Mouse (Mus musculus) naive thymus-derived CD4-positive, alpha-beta T cell, adult 2 months (primary cell): ENCODE results near the gene Tmem140.

Source experiments
- DNase-seq: peaks from one replicate; pipeline ENCODE4 v3.0.0-alpha.2; 2011; ENCODE audit warnings: low read depth

The Tmem140 gene

GRCm38 (mm10) chr6:34875966-34876834, 13.3 kb downstream of the Tmem140 start:
- DNase-seq = peak; percentile 70

- DNase-seq = no peak
These were observed 13.8 kb downstream of the Tmem140 start for GRCm38 (mm10) chr6:34876835-34877156.

- peak; percentile 95 for DNase-seq
These were observed 14.8 kb downstream of the Tmem140 start, which contains the start of gene Cyren for GRCm38 (mm10) chr6:34877509-34878321. Gene Cyren (minus strand): TSS chr6:34878060.

GRCm38 (mm10) chr6:34879101-34879740, 16.3 kb downstream of the Tmem140 start:
- DNase-seq = no peak

GRCm38 (mm10) chr6:34879911-34880475, 17.0 kb downstream of the Tmem140 start:
- peak; percentile 67 for DNase-seq

- DNase-seq = no peak
These were observed 21.8 kb downstream of the Tmem140 start for GRCm38 (mm10) chr6:34884724-34885123.

- DNase-seq = no peak
These were observed 24.3 kb downstream of the Tmem140 start for GRCm38 (mm10) chr6:34887131-34887850.

GRCm38 (mm10) chr6:34889185-34889584, 26.2 kb downstream of the Tmem140 start:
- DNase-seq = no peak

GRCm38 (mm10) chr6:34895569-34895968, 32.6 kb downstream of the Tmem140 start:
- no peak for DNase-seq

GRCm38 (mm10) chr6:34896168-34896780, 33.3 kb downstream of the Tmem140 start:
- no peak for DNase-seq

- no peak for DNase-seq
These were observed 36.2 kb downstream of the Tmem140 start for GRCm38 (mm10) chr6:34899127-34899526.

GRCm38 (mm10) chr6:34900990-34901389, 38.0 kb downstream of the Tmem140 start:
- DNase-seq = no peak

- no peak for DNase-seq
These were observed 39.0 kb downstream of the Tmem140 start for GRCm38 (mm10) chr6:34901911-34902444.

GRCm38 (mm10) chr6:34902578-34902977, 39.6 kb downstream of the Tmem140 start:
- no peak for DNase-seq

- no peak for DNase-seq
These were observed 40.5 kb downstream of the Tmem140 start for GRCm38 (mm10) chr6:34903441-34903840.

GRCm38 (mm10) chr6:34903851-34904250, 40.9 kb downstream of the Tmem140 start:
- no peak for DNase-seq

- DNase-seq = no peak
These were observed 41.4 kb downstream of the Tmem140 start for GRCm38 (mm10) chr6:34904361-34904760.

GRCm38 (mm10) chr6:34906125-34906524, 43.2 kb downstream of the Tmem140 start:
- no peak for DNase-seq

- DNase-seq = no peak
These were observed 43.7 kb downstream of the Tmem140 start for GRCm38 (mm10) chr6:34906661-34907060.

GRCm38 (mm10) chr6:34907121-34907614, 44.2 kb downstream of the Tmem140 start:
- no peak for DNase-seq
